Mouse (Mus musculus): ENCODE results near the gene Smurf2.

DNA sequence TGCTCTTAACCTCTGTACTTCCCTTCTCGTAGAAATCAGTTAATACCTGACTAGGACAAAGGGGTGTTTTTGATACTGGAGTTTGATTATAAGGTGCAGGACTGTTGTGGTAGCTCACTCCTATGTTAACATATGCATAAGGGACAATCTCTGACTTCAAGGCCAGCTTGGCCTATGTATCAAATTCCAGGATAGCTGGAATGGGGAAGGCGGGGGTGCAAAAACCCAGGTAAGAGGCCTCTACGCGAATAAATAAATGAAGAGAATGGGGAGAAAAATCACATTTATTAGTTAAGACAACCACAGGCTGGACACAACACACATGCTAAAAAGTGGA is 140.5 kb downstream of the Smurf2 start:
- TF ChIP-seq CTCF (IDR thresholded peaks at IDR 0.05; ENCODE audit: low read depth) (no peak), EP300 (IDR thresholded peaks at IDR 0.05; ENCODE audit: low read depth) (no peak)
